Mouse (Mus musculus) cerebellum, adult 9-11 months (tissue): Measurements from ENCODE around the gene Mast2.

Experiments
- DNase-seq: peaks from one replicate; pipeline ENCODE4 v3.0.0; 2022

The Mast2 gene

GRCm38 (mm10) chr4:116405955-116406351 lies 58.0 kb downstream of the Mast2 start:
- peak; percentile 21 for DNase-seq

DNA sequence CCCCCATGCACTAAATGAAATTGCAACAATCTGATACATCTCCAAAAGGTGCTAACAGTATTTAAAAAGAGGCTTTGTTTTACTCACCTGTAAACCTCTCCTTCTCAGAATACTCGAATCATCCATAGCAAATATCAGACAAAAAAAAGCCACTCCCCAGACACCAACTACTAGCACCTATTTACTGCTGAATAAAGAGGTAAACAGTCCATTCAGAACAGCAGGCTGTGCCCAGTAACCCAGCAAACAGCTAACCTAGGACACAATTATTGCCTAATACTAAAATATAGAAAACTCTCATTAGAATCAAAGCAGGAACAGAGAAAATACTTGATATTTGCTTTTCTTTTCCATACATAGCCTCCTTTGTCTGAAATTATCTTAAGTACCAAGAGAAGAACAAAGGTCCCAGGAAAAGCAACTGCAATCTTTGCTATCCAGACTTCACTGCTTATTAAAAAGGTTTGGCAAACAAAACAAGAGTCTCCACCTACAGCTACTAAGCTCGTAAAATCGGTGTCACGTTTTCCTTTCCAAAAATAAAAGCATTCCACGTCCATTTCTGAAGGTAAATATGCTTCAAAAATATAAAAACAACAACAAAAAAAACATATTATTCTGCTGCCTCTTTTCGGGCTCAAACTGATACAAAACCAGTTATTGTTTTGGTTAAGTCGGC lies 58.6 kb downstream of the Mast2 start:
- no peak for DNase-seq

DNA sequence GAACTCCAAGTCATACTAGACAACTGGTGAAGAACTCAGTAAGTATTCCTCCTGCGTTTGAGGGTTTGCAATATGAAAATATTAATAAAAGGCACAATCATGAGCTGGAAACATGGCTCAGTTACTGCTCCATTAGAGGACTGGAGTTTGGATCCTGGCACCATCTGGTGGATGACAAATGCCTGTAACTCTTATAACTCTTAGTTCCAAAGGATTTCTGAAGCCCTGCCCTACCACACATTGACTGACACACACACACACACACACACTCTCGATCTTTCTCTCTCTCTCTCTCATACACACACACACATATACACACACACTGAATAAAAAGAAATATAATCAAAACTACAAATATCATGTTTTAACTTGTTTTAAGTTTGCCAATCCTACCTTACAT lies 60.1 kb downstream of the Mast2 start:
- no peak for DNase-seq

GRCm38 (mm10) chr4:116402708-116403107 lies 61.3 kb downstream of the Mast2 start:
- no peak for DNase-seq

- no peak for DNase-seq
These were observed 65.9 kb downstream of the Mast2 start for GRCm38 (mm10) chr4:116398051-116398450.

GRCm38 (mm10) chr4:116377973-116378667 lies 85.9 kb downstream of the Mast2 start:
- no peak for DNase-seq

- DNase-seq, result peak; percentile 9
These were observed 92.3 kb downstream of the Mast2 start for GRCm38 (mm10) chr4:116371676-116372075.

DNA sequence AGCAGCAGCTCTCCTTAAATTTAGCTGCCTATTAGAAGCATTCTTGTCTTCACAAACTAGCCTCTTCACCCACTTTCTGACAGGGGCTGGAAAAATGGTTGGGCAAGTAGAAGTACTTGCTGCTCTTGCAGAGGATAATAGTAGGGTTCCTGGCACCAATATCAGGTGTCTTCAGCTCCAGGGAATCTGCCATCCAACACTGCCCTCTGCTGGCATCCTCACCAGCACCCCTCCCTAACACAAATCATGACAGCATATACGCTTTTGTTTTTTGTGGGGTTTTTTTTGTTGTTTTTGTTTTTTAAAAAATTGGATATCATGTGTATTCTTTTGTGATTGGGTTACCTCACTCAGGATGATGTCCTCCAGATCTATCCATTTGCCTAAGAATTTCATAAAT lies 105.9 kb downstream of the Mast2 start:
- DNase-seq, result no peak

DNA sequence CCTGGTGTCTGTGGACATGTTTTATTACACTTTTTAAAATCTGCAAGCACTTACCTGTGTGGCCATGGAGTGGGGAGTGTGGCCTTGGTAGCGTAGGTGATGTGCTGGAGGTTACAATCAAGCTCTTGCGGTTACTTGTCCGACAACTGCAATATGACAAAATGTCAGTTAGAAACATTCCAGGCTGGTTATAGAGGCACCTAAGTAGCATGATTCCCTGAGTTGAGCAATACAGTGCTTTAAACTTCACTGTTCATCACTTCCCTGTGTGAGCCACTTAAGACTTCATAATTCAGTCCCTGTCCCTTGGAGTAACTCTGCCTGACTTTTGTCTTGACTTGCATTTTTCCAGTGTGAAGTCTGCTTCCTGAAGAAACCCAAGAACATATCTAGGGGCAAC lies 111.1 kb downstream of the Mast2 start:
- DNase-seq, result no peak

DNA sequence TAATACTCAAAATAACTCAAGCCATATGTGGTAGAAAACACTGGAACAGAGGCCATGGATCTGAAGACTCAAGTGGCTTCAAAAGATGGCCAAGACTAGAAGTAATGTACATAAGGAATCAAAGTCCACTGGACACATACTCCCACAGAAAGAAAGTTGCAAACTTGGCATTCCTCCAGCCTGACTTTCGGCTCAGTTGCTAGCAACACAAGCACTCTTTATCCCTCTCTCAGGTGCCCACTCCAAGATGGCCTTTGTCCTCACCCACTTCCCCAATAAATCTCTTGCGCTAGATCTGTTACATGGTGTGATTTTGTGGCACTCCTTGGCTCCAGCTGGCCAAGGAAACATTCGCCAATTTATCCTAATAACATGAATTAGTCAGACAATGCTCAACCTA lies 111.5 kb downstream of the Mast2 start:
- no peak for DNase-seq

DNA sequence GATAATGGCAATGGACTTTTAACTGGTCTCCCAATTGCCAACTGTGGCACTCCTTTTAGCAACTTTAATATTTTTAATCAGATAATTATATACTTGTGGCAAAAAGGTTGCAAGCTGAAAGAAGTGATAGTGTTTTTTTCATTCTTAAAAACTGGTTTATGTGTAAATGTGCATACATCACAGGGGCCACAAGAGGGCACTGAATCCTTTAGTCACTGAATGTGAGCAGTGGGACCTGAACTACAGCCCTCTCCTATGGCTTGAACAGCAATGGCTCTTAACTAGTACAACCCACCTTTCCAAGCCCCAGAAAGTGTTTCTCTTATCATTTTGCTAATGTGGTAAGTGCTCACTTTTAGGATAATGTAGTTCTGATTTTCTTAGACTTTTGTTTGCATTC lies 121.9 kb downstream of the Mast2 start:
- DNase-seq, result peak; percentile 33

DNA sequence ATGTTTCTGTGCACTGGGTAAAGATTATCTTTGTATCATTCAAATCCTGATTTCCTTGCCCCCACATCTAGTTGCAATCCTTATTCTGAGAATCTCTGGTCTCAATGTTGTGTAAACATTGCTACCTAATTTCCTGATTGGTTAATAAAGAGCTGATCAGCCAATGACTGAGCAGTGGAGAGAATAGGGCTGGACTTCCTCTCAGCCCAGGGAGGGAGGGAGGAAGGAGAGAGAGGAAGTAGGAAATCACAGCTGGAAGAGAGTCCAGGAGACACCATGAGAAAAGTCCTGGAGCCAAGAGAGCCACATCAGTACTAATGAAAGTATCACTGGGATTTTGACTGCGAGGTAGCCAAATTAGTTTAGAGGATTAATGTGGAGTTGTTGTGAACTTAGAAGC lies 127.7 kb downstream of the Mast2 start:
- DNase-seq, result no peak

- no peak for DNase-seq
These were observed 134.7 kb downstream of the Mast2 start for GRCm38 (mm10) chr4:116329256-116329655.

DNA sequence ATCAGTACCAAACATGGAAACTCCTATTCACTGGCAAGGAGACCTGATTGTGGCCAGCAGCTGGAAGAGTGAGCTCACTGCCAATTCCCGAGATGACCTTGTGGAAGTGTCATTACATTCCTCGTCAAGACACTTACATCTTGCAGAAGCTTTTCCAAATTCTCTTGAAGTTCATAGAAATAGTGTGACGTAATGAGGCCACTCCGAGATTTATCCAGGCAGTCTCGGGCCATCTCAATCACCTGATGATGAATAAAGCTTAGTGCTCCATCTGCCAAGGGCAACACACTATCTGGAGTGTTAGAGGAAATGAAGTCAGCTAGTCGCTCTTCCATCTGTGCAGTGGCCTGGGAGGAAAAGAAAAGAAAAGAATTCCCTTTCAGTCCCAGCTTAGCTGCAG lies 141.9 kb downstream of the Mast2 start:
- no peak for DNase-seq

- no peak for DNase-seq
These were observed 146.4 kb downstream of the Mast2 start for GRCm38 (mm10) chr4:116317575-116317974.

GRCm38 (mm10) chr4:116304551-116304950 lies 159.4 kb downstream of the Mast2 start:
- no peak for DNase-seq

DNA sequence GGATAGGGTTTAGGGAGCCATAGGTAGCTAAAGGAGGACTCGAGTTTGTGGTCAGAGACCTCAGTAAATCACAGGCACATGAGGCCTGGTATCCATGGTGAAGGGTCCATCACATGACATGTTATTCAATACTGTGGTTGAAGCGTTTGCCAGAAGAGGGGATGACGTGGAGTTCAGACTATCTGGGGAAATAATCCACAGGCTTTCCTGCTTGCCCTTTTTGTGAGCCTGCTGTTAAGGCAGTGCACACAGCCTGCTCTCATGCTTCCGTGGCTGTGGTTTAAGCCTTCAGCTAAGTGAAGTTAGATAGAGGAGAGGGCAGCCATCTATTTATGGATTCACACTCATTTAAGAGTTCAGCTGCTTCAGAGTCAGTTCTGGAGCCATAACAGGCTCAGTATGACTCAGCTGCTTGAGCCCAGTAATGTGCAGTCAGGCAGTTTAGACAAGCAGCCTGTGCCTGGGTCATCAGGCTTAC lies 163.1 kb downstream of the Mast2 start:
- no peak for DNase-seq

DNA sequence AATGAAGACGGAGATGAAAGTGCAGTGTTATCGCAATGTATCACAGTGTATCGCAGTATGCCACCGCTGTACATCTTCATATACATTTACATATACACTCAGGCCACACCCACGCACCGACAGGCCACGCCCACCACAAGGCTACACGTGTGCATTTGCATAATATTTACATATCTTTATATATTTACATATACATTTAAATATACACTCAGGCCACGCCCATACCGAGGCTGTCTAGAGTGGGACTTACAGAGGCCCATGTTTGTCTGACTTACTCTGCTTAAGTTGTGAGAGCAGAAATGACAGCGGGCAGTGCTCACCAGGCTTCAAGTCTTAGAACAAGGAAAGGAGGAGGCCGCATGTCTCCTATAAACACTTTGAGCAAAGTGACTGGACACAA lies 170.7 kb downstream of the Mast2 start:
- DNase-seq, result no peak

DNA sequence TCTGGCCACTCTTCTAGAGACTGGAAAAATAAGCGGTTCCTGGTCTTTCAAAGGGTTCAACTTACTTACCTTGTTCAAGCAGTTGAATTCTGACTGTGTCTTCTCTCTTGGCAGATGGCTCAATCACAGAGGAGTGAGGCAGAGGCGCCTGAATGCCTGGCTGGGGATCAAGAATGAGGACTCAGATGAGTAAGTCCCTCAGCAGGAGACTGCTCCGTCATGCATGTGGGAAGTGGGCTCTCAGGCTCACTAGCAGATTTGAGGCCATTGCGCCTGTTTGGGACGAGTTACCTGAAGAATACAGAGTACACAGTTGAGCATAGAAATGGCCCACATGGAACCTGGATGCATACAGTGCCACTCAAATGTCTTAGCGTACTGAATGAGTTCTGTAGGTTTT lies 172.4 kb downstream of the Mast2 start:
- peak; percentile 65 for DNase-seq

- DNase-seq, result peak; percentile 45
These were observed 181.8 kb downstream of the Mast2 start for GRCm38 (mm10) chr4:116282211-116282610.

- no peak for DNase-seq
These were observed 195.8 kb downstream of the Mast2 start for GRCm38 (mm10) chr4:116268220-116268619.
